Mouse (Mus musculus): Measurements from ENCODE around the gene Gpr179. TPM values are rescaled to one million over a fixed set of nuclear protein-coding genes. Genes with fewer than 3 reads are reported as not detected.
A peak's percentile ranks its signal among the peaks of the same experiment; 100 is the strongest.
"Not testable (repeated sequence)": the region's sequence is repeated elsewhere in the genome, so short reads cannot be mapped to it uniquely, and the experiment has no call there.

Gpr179 gene
- polyA plus RNA-seq, 1 experiment from 2014 or later = 0.06 TPM

GRCm38 (mm10) chr11:97315504-97316503 lies 36.1 kb downstream of the Gpr179 start, which contains the start of gene Mrpl45:
TSS of gene Mrpl45 (plus strand) at chr11:97315716.
- H3K4me3 ChIP-seq = peak within 1 kb of the TSS; percentile 68
- WGBS = under 1% methylated on average over 50 of the region's 50 CpGs
- H3K36me3 ChIP-seq = peaks cover 7% of the 10 kb centered on the region
- peak within 1 kb of the TSS; percentile 66; the same call in 1 of the 2 replicates for H3K27ac ChIP-seq (ENCODE audit: poor library complexity, severe bottlenecking)
- peak within 1 kb of the TSS; percentile 60 for H3K4me2 ChIP-seq
- peak; percentile 95 for ATAC-seq (ENCODE audit: insufficient number of reproducible peaks, low FRiP score)
- H3K27me3 ChIP-seq (replicated peaks) = no peaks in the 10 kb centered on the region
- H3K9me3 ChIP-seq (replicated peaks) = no peaks in the 10 kb centered on the region
- peak within 1 kb of the TSS; percentile 68 for H3K9ac ChIP-seq
- peaks cover 8% of the 10 kb centered on the region for H3K4me1 ChIP-seq (replicated peaks)

GRCm38 (mm10) chr11:97314751-97315503 lies 37.0 kb downstream of the Gpr179 start:
- H3K4me3 ChIP-seq = peak overlapping the region; percentile 68
- ATAC-seq (ENCODE audit: insufficient number of reproducible peaks, low FRiP score) = no peak
- H3K4me1 ChIP-seq (replicated peaks) = peaks cover 13% of the 10 kb centered on the region
- WGBS = 43% methylated on average over 8 of the region's 8 CpGs
- H3K9ac ChIP-seq = no peak overlapping the region
- H3K27me3 ChIP-seq (replicated peaks) = no peaks in the 10 kb centered on the region
- H3K36me3 ChIP-seq = peaks cover 7% of the 10 kb centered on the region
- H3K27ac ChIP-seq (ENCODE audit: poor library complexity, severe bottlenecking) = 0 out of 2 replicates have a peak overlapping the region, but pooled peaks have one; percentile 27
- H3K9me3 ChIP-seq (replicated peaks) = no peaks in the 10 kb centered on the region
- peak overlapping the region; percentile 60 for H3K4me2 ChIP-seq

- Histone ChIP-seq H3K4me2 (no peak overlapping the region), H3K9ac (no peak overlapping the region), H3K4me3 (no peak overlapping the region), H3K9me3 (replicated peaks) (no peaks in the 10 kb centered on the region), H3K27me3 (replicated peaks) (no peaks in the 10 kb centered on the region), H3K4me1 (replicated peaks) (peaks cover 19% of the 10 kb centered on the region), H3K36me3 (peaks cover 7% of the 10 kb centered on the region), H3K27ac (ENCODE audit: poor library complexity, severe bottlenecking) (no peak overlapping the region)
- WGBS = 90% methylated on average over 3 of the region's 3 CpGs
- ATAC-seq (ENCODE audit: insufficient number of reproducible peaks, low FRiP score) = no peak
Observed at GRCm38 (mm10) chr11:97314110-97314509, 37.8 kb downstream of the Gpr179 start.

GRCm38 (mm10) chr11:97312871-97313270 lies 39.0 kb downstream of the Gpr179 start:
- not testable (repeated sequence) for H3K27me3 ChIP-seq (replicated peaks); ATAC-seq (ENCODE audit: insufficient number of reproducible peaks, low FRiP score); H3K9ac ChIP-seq; H3K4me3 ChIP-seq; H3K9me3 ChIP-seq (replicated peaks); H3K4me2 ChIP-seq; H3K27ac ChIP-seq (ENCODE audit: poor library complexity, severe bottlenecking); H3K36me3 ChIP-seq
- WGBS = 60% methylated on average over 1 of the region's 1 CpGs
- H3K4me1 ChIP-seq (replicated peaks) = peaks cover 19% of the 10 kb centered on the region

GRCm38 (mm10) chr11:97310895-97311631 lies 40.8 kb downstream of the Gpr179 start:
- Histone ChIP-seq H3K4me3 (peak overlapping the region; percentile 51), H3K9ac (peak overlapping the region; percentile 69), H3K27ac (ENCODE audit: poor library complexity, severe bottlenecking) (peak overlapping the region; percentile 76), H3K36me3 (no peaks in the 10 kb centered on the region), H3K27me3 (replicated peaks) (no peaks in the 10 kb centered on the region), H3K9me3 (replicated peaks) (no peaks in the 10 kb centered on the region), H3K4me2 (peak overlapping the region; percentile 78), H3K4me1 (replicated peaks) (peaks cover 19% of the 10 kb centered on the region)
- 2% methylated on average over 18 of the region's 18 CpGs for WGBS
- no peak for ATAC-seq (ENCODE audit: insufficient number of reproducible peaks, low FRiP score)

- Histone ChIP-seq H3K4me2 (peak overlapping the region; percentile 78), H3K27me3 (replicated peaks) (no peaks in the 10 kb centered on the region), H3K4me3 (peak overlapping the region; percentile 51), H3K4me1 (replicated peaks) (peaks cover 19% of the 10 kb centered on the region), H3K9me3 (replicated peaks) (no peaks in the 10 kb centered on the region), H3K27ac (ENCODE audit: poor library complexity, severe bottlenecking) (peak overlapping the region; percentile 79), H3K9ac (peak overlapping the region; percentile 73), H3K36me3 (no peaks in the 10 kb centered on the region)
- WGBS = under 1% methylated on average over 25 of the region's 25 CpGs
- ATAC-seq (ENCODE audit: insufficient number of reproducible peaks, low FRiP score) = peak; percentile 79
Observed at GRCm38 (mm10) chr11:97309911-97310571, 41.8 kb downstream of the Gpr179 start.

- peak; percentile 63 for ATAC-seq (ENCODE audit: insufficient number of reproducible peaks, low FRiP score)
- H3K27ac ChIP-seq (ENCODE audit: poor library complexity, severe bottlenecking) = peak overlapping the region; percentile 79
- 0% methylated on average over 9 of the region's 9 CpGs for WGBS
Observed at GRCm38 (mm10) chr11:97309451-97309836, 42.4 kb downstream of the Gpr179 start.

GRCm38 (mm10) chr11:97308806-97309450 lies 42.9 kb downstream of the Gpr179 start:
- Histone ChIP-seq H3K9me3 (replicated peaks) (no peaks in the 10 kb centered on the region), H3K9ac (peak overlapping the region; percentile 73), H3K27ac (ENCODE audit: poor library complexity, severe bottlenecking) (peak overlapping the region; percentile 79), H3K4me3 (peak overlapping the region; percentile 51), H3K27me3 (replicated peaks) (no peaks in the 10 kb centered on the region), H3K36me3 (no peaks in the 10 kb centered on the region), H3K4me2 (peak overlapping the region; percentile 78), H3K4me1 (replicated peaks) (peaks cover 19% of the 10 kb centered on the region)
- 37% methylated on average over 3 of the region's 3 CpGs for WGBS
- no peak for ATAC-seq (ENCODE audit: insufficient number of reproducible peaks, low FRiP score)

More at GRCm38 (mm10) chr11:97309451-97309836, 42.4 kb downstream of the Gpr179 start:
- Histone ChIP-seq H3K27me3 (replicated peaks) (no peaks in the 10 kb centered on the region), H3K4me2 (peak overlapping the region; percentile 78), H3K9me3 (replicated peaks) (no peaks in the 10 kb centered on the region), H3K4me1 (replicated peaks) (peaks cover 19% of the 10 kb centered on the region), H3K4me3 (peak overlapping the region; percentile 51), H3K9ac (peak overlapping the region; percentile 73), H3K36me3 (no peaks in the 10 kb centered on the region)

GRCm38 (mm10) chr11:97307294-97308069 lies 44.4 kb downstream of the Gpr179 start:
- no peak for ATAC-seq (ENCODE audit: insufficient number of reproducible peaks, low FRiP score)
- WGBS = 89% methylated on average over 11 of the region's 11 CpGs

More at GRCm38 (mm10) chr11:97307294-97308069, 44.4 kb downstream of the Gpr179 start:
- H3K9me3 ChIP-seq (replicated peaks) = no peaks in the 10 kb centered on the region
- H3K27me3 ChIP-seq (replicated peaks) = no peaks in the 10 kb centered on the region
- no peaks in the 10 kb centered on the region for H3K36me3 ChIP-seq
- H3K9ac ChIP-seq = no peak overlapping the region
- no peak overlapping the region for H3K4me2 ChIP-seq
- H3K4me1 ChIP-seq (replicated peaks) = peaks cover 24% of the 10 kb centered on the region
- H3K27ac ChIP-seq (ENCODE audit: poor library complexity, severe bottlenecking) = no peak overlapping the region
- no peak overlapping the region for H3K4me3 ChIP-seq

Data from heart, embryonic 12.5 days (tissue).